Mouse (Mus musculus): ENCODE measurements around the gene Them7. TPM values are rescaled to one million over a fixed set of nuclear protein-coding genes. Genes with fewer than 3 reads are reported as not detected.
A peak's percentile ranks its signal among the peaks of the same experiment; 100 is the strongest.

Them7 gene
- polyA plus RNA-seq, 1 experiment from 2014 or later, result 0.87 TPM

DNA sequence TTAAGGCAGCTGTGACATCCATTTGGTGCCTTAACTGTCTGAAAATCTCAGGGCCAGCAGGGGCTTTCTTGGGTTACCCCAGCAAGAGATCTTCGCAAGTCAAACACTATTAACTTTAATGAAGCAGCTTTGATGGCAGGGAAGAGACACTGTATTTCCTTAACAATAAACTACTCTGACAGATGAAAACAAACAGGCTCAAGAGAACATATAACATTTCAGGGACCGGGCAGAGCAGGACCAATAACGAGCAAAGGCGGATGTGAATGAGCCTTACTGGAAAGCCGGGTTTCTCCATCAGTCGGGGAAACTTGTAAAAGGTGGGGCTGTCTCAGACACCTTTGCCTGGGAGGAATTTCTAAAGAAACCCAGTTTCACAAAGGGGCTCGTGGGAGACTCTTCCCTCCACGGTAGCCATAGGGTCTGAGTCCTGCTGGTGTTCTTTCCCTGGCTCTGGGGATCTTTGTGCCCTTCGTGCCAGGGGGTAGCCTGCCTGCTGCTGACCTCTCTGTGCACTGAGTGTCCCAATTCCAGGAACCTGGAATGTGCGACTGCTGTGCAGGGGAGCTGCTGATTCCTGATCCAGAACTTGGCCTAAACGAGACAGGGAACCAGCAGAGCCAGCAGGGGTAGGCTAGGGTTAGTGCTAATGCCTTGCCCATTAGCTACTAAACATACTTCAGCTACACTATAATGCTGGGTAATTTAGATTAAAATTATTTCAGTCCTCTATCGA is 11.4 kb downstream of the Them7 start:
- Histone ChIP-seq H3K36me3 (no peaks in the 10 kb centered on the region), H3K4me2 (no peak overlapping the region), H3K4me3 (no peak overlapping the region), H3K27me3 (0 out of 2 replicates have a peak, but pooled peaks cover 8% of the 10 kb centered on the region), H3K9me3 (replicated peaks) (no peaks in the 10 kb centered on the region), H3K27ac (no peak overlapping the region), H3K9ac (no peak overlapping the region), H3K4me1 (replicated peaks) (peaks cover 29% of the 10 kb centered on the region)
- no peak for ATAC-seq (replicated peaks; ENCODE audit: insufficient number of reproducible peaks, insufficient read depth, low FRiP score, low read depth)
- 58% methylated on average over 12 of the region's 12 CpGs for WGBS

- no peak for ATAC-seq (replicated peaks; ENCODE audit: insufficient number of reproducible peaks, insufficient read depth, low FRiP score, low read depth)
- H3K4me1 ChIP-seq (replicated peaks), result peaks cover 29% of the 10 kb centered on the region
- 28% methylated on average over 7 of the region's 7 CpGs for WGBS
- no peak overlapping the region for H3K4me3 ChIP-seq
- H3K27ac ChIP-seq, result no peak overlapping the region
- H3K27me3 ChIP-seq, result no peaks in the 10 kb centered on the region
- H3K9ac ChIP-seq, result no peak overlapping the region
- no peak overlapping the region for H3K4me2 ChIP-seq
- no peaks in the 10 kb centered on the region for H3K9me3 ChIP-seq (replicated peaks)
- no peaks in the 10 kb centered on the region for H3K36me3 ChIP-seq
Observed at GRCm38 (mm10) chr2:105237424-105237823, 13.3 kb downstream of the Them7 start.

DNA sequence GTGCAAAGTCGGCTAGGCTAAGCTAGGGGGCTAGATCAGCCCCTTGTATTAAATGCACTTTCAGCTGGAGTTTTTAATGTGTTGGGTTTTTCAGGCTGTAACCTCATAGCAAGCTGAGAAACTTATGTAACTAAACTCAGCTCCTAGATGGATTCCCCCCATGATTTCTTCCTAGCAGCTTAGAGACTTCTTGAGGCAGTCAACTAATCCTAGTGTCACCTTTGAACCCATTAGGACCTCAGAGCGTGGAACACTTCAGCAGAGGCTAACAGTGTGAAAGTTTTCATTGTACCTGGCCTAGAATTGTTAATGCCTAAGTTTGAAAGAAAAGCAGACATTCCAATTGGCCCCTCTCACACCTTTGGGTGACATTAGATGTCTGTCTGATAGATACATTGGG is 13.7 kb downstream of the Them7 start:
- ATAC-seq (replicated peaks; ENCODE audit: insufficient number of reproducible peaks, insufficient read depth, low FRiP score, low read depth), result no peak
- Histone ChIP-seq H3K9me3 (replicated peaks) (no peaks in the 10 kb centered on the region), H3K4me1 (replicated peaks) (peaks cover 29% of the 10 kb centered on the region), H3K9ac (no peak overlapping the region), H3K27me3 (no peaks in the 10 kb centered on the region), H3K4me3 (no peak overlapping the region), H3K4me2 (no peak overlapping the region), H3K36me3 (no peaks in the 10 kb centered on the region), H3K27ac (no peak overlapping the region)
- 74% methylated on average over 2 of the region's 2 CpGs for WGBS

- Histone ChIP-seq H3K27ac (no peak overlapping the region), H3K36me3 (no peaks in the 10 kb centered on the region), H3K4me2 (no peak overlapping the region), H3K9me3 (replicated peaks) (no peaks in the 10 kb centered on the region), H3K27me3 (no peaks in the 10 kb centered on the region), H3K4me1 (replicated peaks) (peaks cover 28% of the 10 kb centered on the region), H3K4me3 (no peak overlapping the region), H3K9ac (no peak overlapping the region)
- no peak for ATAC-seq (replicated peaks; ENCODE audit: insufficient number of reproducible peaks, insufficient read depth, low FRiP score, low read depth)
- 19% methylated on average over 3 of the region's 3 CpGs for WGBS
Observed at GRCm38 (mm10) chr2:105238775-105239174, 14.7 kb downstream of the Them7 start.

DNA sequence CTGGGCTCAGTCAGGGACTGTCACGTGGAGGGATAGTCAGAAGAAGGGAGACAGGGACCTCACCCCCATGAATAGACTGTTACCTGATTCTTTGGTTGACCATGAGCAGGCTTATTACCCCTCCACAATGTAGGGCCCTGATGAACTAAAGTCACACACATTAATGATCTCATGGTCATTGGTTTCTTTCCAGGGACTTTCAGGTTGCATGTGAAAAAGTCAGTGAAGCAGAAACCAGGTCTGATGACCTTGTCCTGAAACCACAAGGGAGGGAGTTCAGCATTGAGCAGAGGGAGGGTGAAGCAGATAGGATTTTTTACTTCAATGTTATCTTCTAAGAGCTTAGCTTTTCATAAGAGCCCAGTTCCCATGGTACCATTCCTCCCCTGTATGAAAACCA is 16.5 kb downstream of the Them7 start:
- H3K4me3 ChIP-seq, result no peak overlapping the region
- no peaks in the 10 kb centered on the region for H3K36me3 ChIP-seq
- no peaks in the 10 kb centered on the region for H3K9me3 ChIP-seq (replicated peaks)
- no peak overlapping the region for H3K9ac ChIP-seq
- no peak overlapping the region for H3K27ac ChIP-seq
- H3K27me3 ChIP-seq, result no peaks in the 10 kb centered on the region
- 65% methylated on average over 1 of the region's 1 CpGs for WGBS
- H3K4me2 ChIP-seq, result no peak overlapping the region
- H3K4me1 ChIP-seq (replicated peaks), result peaks cover 13% of the 10 kb centered on the region
- no peak for ATAC-seq (replicated peaks; ENCODE audit: insufficient number of reproducible peaks, insufficient read depth, low FRiP score, low read depth)

GRCm38 (mm10) chr2:105242940-105243339 is 18.8 kb downstream of the Them7 start:
- WGBS, result 49% methylated on average over 7 of the region's 7 CpGs

GRCm38 (mm10) chr2:105244733-105245132 is 20.6 kb downstream of the Them7 start:
- Histone ChIP-seq H3K36me3 (no peaks in the 10 kb centered on the region), H3K27ac (no peak overlapping the region), H3K4me2 (no peak overlapping the region), H3K27me3 (no peaks in the 10 kb centered on the region), H3K9ac (no peak overlapping the region), H3K4me1 (replicated peaks) (no peaks in the 10 kb centered on the region), H3K9me3 (replicated peaks) (no peaks in the 10 kb centered on the region), H3K4me3 (no peak overlapping the region)
- no peak for ATAC-seq (replicated peaks; ENCODE audit: insufficient number of reproducible peaks, insufficient read depth, low FRiP score, low read depth)
- 57% methylated on average over 13 of the region's 13 CpGs for WGBS

More at GRCm38 (mm10) chr2:105242940-105243339, 18.8 kb downstream of the Them7 start:
- Histone ChIP-seq H3K9me3 (replicated peaks) (no peaks in the 10 kb centered on the region), H3K27ac (no peak overlapping the region), H3K27me3 (no peaks in the 10 kb centered on the region), H3K9ac (no peak overlapping the region), H3K36me3 (no peaks in the 10 kb centered on the region), H3K4me1 (replicated peaks) (no peaks in the 10 kb centered on the region), H3K4me3 (no peak overlapping the region), H3K4me2 (no peak overlapping the region)
- ATAC-seq (replicated peaks; ENCODE audit: insufficient number of reproducible peaks, insufficient read depth, low FRiP score, low read depth), result no peak

DNA sequence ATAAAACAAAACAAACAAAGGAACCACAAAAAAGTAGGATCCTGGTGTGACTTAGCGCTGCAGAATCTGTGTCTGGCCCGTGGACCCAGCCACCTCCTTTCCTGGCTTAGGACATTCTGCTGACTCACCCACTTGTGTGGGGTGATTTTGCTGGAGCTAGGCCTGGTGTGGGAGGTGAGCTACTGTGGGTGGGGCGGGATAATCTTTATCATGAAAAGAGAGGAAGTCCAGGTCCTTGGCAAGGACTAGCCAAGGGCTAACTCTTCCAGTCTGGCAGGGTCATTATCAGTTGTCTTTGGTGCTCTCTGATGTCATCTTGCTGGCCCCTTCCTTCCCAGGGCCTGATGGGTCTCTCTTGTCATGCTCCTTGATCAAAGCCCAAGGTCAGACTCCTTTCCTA is 27.9 kb downstream of the Them7 start:
- Histone ChIP-seq H3K4me3 (no peak overlapping the region), H3K4me2 (no peak overlapping the region), H3K9ac (no peak overlapping the region), H3K4me1 (replicated peaks) (no peaks in the 10 kb centered on the region), H3K27me3 (peaks cover 8% of the 10 kb centered on the region), H3K9me3 (replicated peaks) (no peaks in the 10 kb centered on the region), H3K27ac (no peak overlapping the region), H3K36me3 (no peaks in the 10 kb centered on the region)
- ATAC-seq (replicated peaks; ENCODE audit: insufficient number of reproducible peaks, insufficient read depth, low FRiP score, low read depth), result no peak
- WGBS, result 49% methylated on average over 3 of the region's 3 CpGs

DNA sequence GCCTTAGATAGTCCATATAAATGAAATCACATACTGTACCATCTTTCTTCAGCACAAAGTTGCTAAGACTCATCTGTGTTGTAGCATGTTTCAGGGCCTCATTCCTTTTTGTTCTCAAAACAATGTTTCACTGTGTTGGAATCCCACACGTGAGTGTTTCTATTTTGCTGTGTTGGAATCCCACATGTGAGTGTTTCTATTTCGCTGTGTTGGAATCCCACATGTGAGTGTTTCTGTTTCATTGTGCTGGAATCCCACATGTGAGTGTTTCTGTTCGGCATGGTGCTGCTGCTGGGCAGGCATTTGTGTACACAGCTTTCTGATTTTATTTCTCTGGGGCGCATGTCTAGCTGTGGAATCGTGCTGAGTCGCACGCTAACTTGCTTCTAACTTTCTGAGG is 28.7 kb downstream of the Them7 start:
- H3K27ac ChIP-seq, result no peak overlapping the region
- WGBS, result 64% methylated on average over 7 of the region's 7 CpGs

GRCm38 (mm10) chr2:105255457-105255856 is 31.3 kb downstream of the Them7 start:
- Histone ChIP-seq H3K9me3 (replicated peaks) (no peaks in the 10 kb centered on the region), H3K36me3 (no peaks in the 10 kb centered on the region), H3K9ac (no peak overlapping the region), H3K4me2 (no peak overlapping the region), H3K4me3 (no peak overlapping the region), H3K27ac (no peak overlapping the region), H3K4me1 (replicated peaks) (no peaks in the 10 kb centered on the region), H3K27me3 (peaks cover 8% of the 10 kb centered on the region)
- 34% methylated on average over 4 of the region's 4 CpGs for WGBS
- no peak for ATAC-seq (replicated peaks; ENCODE audit: insufficient number of reproducible peaks, insufficient read depth, low FRiP score, low read depth)

More for the DNA sequence above, 28.7 kb downstream of the Them7 start:
- Histone ChIP-seq H3K9me3 (replicated peaks) (no peaks in the 10 kb centered on the region), H3K27me3 (peaks cover 8% of the 10 kb centered on the region), H3K36me3 (no peaks in the 10 kb centered on the region), H3K4me1 (replicated peaks) (no peaks in the 10 kb centered on the region), H3K9ac (no peak overlapping the region), H3K4me3 (no peak overlapping the region), H3K4me2 (no peak overlapping the region)
- ATAC-seq (replicated peaks; ENCODE audit: insufficient number of reproducible peaks, insufficient read depth, low FRiP score, low read depth), result peak; percentile 86

- H3K4me1 ChIP-seq (replicated peaks), result no peaks in the 10 kb centered on the region
- H3K27me3 ChIP-seq, result peaks cover 8% of the 10 kb centered on the region
- no peak overlapping the region for H3K27ac ChIP-seq
- no peak overlapping the region for H3K4me2 ChIP-seq
- H3K36me3 ChIP-seq, result no peaks in the 10 kb centered on the region
- H3K4me3 ChIP-seq, result no peak overlapping the region
- H3K9ac ChIP-seq, result no peak overlapping the region
- WGBS, result 54% methylated on average over 2 of the region's 2 CpGs
- no peaks in the 10 kb centered on the region for H3K9me3 ChIP-seq (replicated peaks)
- no peak for ATAC-seq (replicated peaks; ENCODE audit: insufficient number of reproducible peaks, insufficient read depth, low FRiP score, low read depth)
Observed at GRCm38 (mm10) chr2:105256427-105257071, 32.4 kb downstream of the Them7 start.

DNA sequence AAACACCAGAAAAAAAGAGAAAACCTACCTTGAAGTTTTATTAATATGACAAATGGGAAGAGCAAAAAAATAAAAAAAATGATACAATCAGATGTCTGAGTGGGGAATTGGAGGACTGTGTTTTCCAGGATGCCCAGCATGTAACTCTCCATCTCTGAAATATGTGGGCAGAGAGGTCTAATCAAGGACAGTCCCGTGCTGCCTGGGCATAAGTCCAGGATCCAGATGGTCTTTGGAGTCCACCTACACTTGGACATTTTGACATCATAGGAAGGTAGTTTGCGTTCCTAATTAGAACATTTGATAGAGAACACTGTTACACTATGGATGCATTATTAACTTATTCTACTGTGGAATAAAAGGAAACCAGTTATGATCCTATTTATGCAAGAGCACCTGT is 33.3 kb downstream of the Them7 start:
- H3K27ac ChIP-seq, result no peak overlapping the region
- ATAC-seq (replicated peaks; ENCODE audit: insufficient number of reproducible peaks, insufficient read depth, low FRiP score, low read depth), result no peak
- H3K36me3 ChIP-seq, result no peaks in the 10 kb centered on the region
- 54% methylated on average over 2 of the region's 2 CpGs for WGBS
- H3K9me3 ChIP-seq (replicated peaks), result no peaks in the 10 kb centered on the region
- no peaks in the 10 kb centered on the region for H3K4me1 ChIP-seq (replicated peaks)
- no peak overlapping the region for H3K4me2 ChIP-seq
- no peak overlapping the region for H3K4me3 ChIP-seq
- H3K9ac ChIP-seq, result no peak overlapping the region
- H3K27me3 ChIP-seq, result peaks cover 8% of the 10 kb centered on the region
